Mouse (Mus musculus): Measurements from ENCODE around the gene Vamp1. TPM values are rescaled to one million over a fixed set of nuclear protein-coding genes. Genes with fewer than 3 reads are reported as not detected.
A peak's percentile ranks its signal among the peaks of the same experiment; 100 is the strongest.
"Not testable (repeated sequence)": the region's sequence is repeated elsewhere in the genome, so short reads cannot be mapped to it uniquely, and the experiment has no call there.

Gene Vamp1
- polyA plus RNA-seq, 1 experiment from 2014 or later: 5.5 TPM

DNA sequence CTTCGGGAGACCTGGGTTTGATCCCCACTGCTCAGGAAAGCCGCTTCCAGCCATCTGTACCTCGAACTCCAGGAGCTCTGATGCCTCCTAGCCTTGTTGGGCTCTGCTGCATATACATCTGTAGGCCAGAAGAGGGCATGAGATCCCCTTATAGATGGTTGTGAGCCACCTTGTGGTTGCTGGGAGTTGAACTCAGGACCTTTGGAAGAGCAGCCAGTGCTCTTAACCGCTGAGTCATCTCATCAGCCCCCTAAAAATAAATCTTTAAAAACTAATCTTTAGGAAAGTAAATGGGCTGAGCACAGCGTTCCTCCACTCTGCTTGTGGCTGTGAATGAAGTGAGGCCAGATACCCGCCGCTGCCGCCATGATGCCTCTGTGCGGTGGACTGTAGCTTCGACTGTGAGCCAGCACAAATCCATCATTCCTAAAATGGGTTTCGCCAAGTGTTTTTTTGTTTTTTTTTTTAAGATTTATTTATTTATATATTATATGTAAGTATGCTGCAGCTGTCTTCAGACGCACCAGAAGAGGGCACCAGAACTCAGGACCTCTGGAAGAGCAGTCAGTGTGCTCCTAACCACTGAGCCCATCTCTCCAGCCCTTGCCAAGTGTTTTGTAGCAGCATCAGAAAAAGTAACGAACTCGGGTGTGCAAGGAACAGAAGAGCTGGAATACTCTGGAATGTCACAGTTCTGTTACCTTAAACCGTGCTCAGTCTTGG is 59.7 kb downstream of the Vamp1 start:
- Histone ChIP-seq H3K27me3 (ENCODE audit: control insufficient read depth, insufficient read depth, low read length) (no peaks in the 10 kb centered on the region), H3K4me2 (ENCODE audit: low read length) (no peak overlapping the region), H3K4me1 (ENCODE audit: control insufficient read depth, insufficient read depth, low read length) (no peaks in the 10 kb centered on the region), H3K9ac (replicated peaks; ENCODE audit: low read length) (no peak overlapping the region), H3K27ac (replicated peaks; ENCODE audit: low read depth, low read length) (no peak overlapping the region), H3K9me3 (ENCODE audit: control insufficient read depth, low read length) (no peaks in the 10 kb centered on the region), H3K36me3 (ENCODE audit: control insufficient read depth, insufficient read depth, low read length) (no peaks in the 10 kb centered on the region), H3K4me3 (replicated peaks; ENCODE audit: low read depth, low read length) (no peak overlapping the region)
- no peak for ATAC-seq (ENCODE audit: low FRiP score, low TSS enrichment)
- 66% methylated on average over 15 of the region's 15 CpGs for WGBS
- peak; percentile 65 for DNase-seq

DNA sequence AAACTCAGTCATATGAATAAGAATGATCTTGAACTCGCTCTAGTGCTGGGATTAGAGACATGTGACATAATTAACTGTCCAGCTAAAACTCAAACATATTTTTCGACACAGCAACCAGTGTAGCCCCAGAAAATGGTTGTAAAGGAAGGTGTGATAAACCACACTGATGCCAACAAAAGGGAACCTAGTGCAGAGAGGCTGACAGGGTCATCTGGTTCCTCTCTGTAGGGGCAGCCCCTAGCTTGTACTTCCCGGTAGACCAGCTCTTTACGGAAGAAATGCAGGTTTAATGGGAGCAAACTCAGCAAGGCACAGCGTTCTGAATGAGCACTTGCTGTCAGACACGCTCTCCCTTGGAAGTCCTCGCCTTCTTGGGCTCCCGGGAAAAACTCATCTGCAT is 64.4 kb downstream of the Vamp1 start:
- DNase-seq (no peak), ATAC-seq (ENCODE audit: low FRiP score, low TSS enrichment) (no peak)
- 67% methylated on average over 8 of the region's 8 CpGs for WGBS
- Histone ChIP-seq H3K9ac (replicated peaks; ENCODE audit: low read length) (no peak overlapping the region), H3K4me1 (ENCODE audit: control insufficient read depth, insufficient read depth, low read length) (no peaks in the 10 kb centered on the region), H3K9me3 (ENCODE audit: control insufficient read depth, low read length) (no peaks in the 10 kb centered on the region), H3K27ac (replicated peaks; ENCODE audit: low read depth, low read length) (no peak overlapping the region), H3K36me3 (ENCODE audit: control insufficient read depth, insufficient read depth, low read length) (no peaks in the 10 kb centered on the region), H3K27me3 (ENCODE audit: control insufficient read depth, insufficient read depth, low read length) (no peaks in the 10 kb centered on the region), H3K4me3 (replicated peaks; ENCODE audit: low read depth, low read length) (no peak overlapping the region), H3K4me2 (ENCODE audit: low read length) (no peak overlapping the region)

DNA sequence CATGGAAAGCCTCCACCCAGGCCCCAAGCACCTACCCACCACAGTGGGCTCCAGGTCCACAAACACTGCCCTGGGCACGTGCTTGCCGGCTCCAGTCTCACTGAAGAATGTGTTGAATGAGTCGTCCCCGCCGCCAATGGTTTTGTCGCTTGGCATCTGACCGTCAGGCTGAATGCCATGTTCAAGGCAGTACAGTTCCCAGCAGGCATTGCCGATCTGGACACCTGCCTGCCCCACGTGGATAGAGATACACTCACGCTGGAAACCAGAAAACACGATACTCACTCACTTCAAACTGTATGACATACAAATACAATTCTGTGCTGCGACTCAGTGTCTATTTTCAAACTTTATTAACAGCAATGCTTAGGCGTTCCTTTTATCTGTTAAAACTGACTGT is 67.4 kb downstream of the Vamp1 start:
- 92% methylated on average over 13 of the region's 13 CpGs for WGBS
- ATAC-seq (ENCODE audit: low FRiP score, low TSS enrichment); DNase-seq; H3K27me3 ChIP-seq (ENCODE audit: control insufficient read depth, insufficient read depth, low read length); H3K4me2 ChIP-seq (ENCODE audit: low read length); H3K9me3 ChIP-seq (ENCODE audit: control insufficient read depth, low read length); H3K36me3 ChIP-seq (ENCODE audit: control insufficient read depth, insufficient read depth, low read length); H3K27ac ChIP-seq (replicated peaks; ENCODE audit: low read depth, low read length); H3K4me3 ChIP-seq (replicated peaks; ENCODE audit: low read depth, low read length); H3K4me1 ChIP-seq (ENCODE audit: control insufficient read depth, insufficient read depth, low read length); H3K9ac ChIP-seq (replicated peaks; ENCODE audit: low read length): not testable (repeated sequence)

DNA sequence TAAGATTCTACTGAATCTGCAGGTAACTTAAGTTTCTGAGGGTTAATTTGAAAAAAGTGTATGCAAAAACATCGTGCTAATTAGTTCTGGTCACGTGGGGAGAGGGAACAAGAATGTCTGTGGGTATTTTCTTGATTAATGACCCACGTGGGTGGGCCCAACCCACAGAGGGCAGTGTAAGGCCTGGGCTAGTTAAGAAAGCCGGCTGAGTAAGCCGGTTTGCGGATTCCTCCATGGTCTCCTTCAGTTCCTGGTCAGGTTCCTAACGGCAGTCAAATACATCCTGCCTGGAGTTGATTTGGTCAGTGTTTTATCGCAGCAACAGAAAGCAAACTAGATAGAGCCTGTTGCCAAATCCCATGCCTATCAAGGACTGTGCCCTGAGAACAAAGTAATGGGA is 68.9 kb downstream of the Vamp1 start:
- no peaks in the 10 kb centered on the region for H3K9me3 ChIP-seq (ENCODE audit: control insufficient read depth, low read length)
- H3K4me3 ChIP-seq (replicated peaks; ENCODE audit: low read depth, low read length): no peak overlapping the region
- H3K27me3 ChIP-seq (ENCODE audit: control insufficient read depth, insufficient read depth, low read length): no peaks in the 10 kb centered on the region
- ATAC-seq (ENCODE audit: low FRiP score, low TSS enrichment): no peak
- H3K4me1 ChIP-seq (ENCODE audit: control insufficient read depth, insufficient read depth, low read length): no peaks in the 10 kb centered on the region
- H3K27ac ChIP-seq (replicated peaks; ENCODE audit: low read depth, low read length): no peak overlapping the region
- 72% methylated on average over 8 of the region's 8 CpGs for WGBS
- no peak overlapping the region for H3K9ac ChIP-seq (replicated peaks; ENCODE audit: low read length)
- H3K36me3 ChIP-seq (ENCODE audit: control insufficient read depth, insufficient read depth, low read length): no peaks in the 10 kb centered on the region
- H3K4me2 ChIP-seq (ENCODE audit: low read length): no peak overlapping the region
- DNase-seq: no peak

DNA sequence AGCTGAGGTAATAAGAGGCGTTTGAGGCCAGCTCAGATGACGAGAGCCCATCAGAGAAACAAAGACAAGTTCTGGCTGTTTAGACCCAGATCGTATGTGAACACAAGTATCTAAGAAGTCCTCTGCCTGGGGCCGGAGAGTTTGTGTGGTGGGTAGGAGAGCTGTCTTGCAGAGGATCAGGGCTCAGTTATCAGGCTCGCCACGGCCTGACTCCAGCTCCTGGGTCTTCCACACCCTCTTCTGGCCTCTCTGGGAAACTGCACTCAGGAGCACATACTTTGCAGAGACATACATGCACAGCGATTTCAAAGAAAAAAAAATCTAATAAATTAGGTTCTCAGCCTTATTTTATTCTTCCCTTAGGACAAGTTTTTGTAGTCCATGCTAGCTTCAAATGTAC is 69.4 kb downstream of the Vamp1 start:
- DNase-seq (no peak), ATAC-seq (ENCODE audit: low FRiP score, low TSS enrichment) (no peak)
- H3K36me3 ChIP-seq (ENCODE audit: control insufficient read depth, insufficient read depth, low read length): no peaks in the 10 kb centered on the region
- H3K27ac ChIP-seq (replicated peaks; ENCODE audit: low read depth, low read length): no peak overlapping the region
- 94% methylated on average over 7 of the region's 7 CpGs for WGBS
- no peaks in the 10 kb centered on the region for H3K27me3 ChIP-seq (ENCODE audit: control insufficient read depth, insufficient read depth, low read length)
- H3K9me3 ChIP-seq (ENCODE audit: control insufficient read depth, low read length): no peaks in the 10 kb centered on the region
- no peak overlapping the region for H3K4me3 ChIP-seq (replicated peaks; ENCODE audit: low read depth, low read length)
- H3K9ac ChIP-seq (replicated peaks; ENCODE audit: low read length): no peak overlapping the region
- H3K4me1 ChIP-seq (ENCODE audit: control insufficient read depth, insufficient read depth, low read length): no peaks in the 10 kb centered on the region
- H3K4me2 ChIP-seq (ENCODE audit: low read length): no peak overlapping the region

DNA sequence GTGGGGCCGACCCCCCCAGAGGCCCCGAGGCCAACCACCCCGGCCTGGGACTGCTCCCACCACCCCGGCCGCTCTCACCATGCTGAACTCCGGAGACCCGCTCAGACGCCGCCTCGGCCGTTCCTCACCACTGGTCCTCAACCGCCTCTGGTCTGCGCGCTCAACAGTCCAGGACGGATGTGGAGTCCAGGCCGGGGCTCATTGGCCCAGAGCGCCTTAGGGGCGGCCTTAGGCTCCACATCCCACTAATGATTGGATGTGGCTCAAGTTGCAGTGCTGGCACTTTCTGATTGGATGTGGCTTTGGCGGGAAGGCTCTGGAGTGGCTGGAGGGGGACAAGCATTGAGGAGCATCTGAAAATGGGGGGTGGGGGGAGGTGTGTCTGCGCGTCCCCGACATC is 70.5 kb downstream of the Vamp1 start, which contains the start of gene Tuba3a:
Tuba3a (minus strand) TSS at position 153 of the 400 bp plus-strand sequence.
- ATAC-seq (ENCODE audit: low FRiP score, low TSS enrichment) (no peak), DNase-seq (no peak)
- H3K27ac ChIP-seq (replicated peaks; ENCODE audit: low read depth, low read length): no peak within 1 kb of the TSS
- no peaks in the 10 kb centered on the region for H3K4me1 ChIP-seq (ENCODE audit: control insufficient read depth, insufficient read depth, low read length)
- H3K9me3 ChIP-seq (ENCODE audit: control insufficient read depth, low read length): no peaks in the 10 kb centered on the region
- WGBS: 94% methylated on average over 22 of the region's 22 CpGs
- H3K36me3 ChIP-seq (ENCODE audit: control insufficient read depth, insufficient read depth, low read length): no peaks in the 10 kb centered on the region
- H3K4me3 ChIP-seq (replicated peaks; ENCODE audit: low read depth, low read length): no peak within 1 kb of the TSS
- H3K9ac ChIP-seq (replicated peaks; ENCODE audit: low read length): no peak within 1 kb of the TSS
- no peaks in the 10 kb centered on the region for H3K27me3 ChIP-seq (ENCODE audit: control insufficient read depth, insufficient read depth, low read length)
- H3K4me2 ChIP-seq (ENCODE audit: low read length): no peak within 1 kb of the TSS

DNA sequence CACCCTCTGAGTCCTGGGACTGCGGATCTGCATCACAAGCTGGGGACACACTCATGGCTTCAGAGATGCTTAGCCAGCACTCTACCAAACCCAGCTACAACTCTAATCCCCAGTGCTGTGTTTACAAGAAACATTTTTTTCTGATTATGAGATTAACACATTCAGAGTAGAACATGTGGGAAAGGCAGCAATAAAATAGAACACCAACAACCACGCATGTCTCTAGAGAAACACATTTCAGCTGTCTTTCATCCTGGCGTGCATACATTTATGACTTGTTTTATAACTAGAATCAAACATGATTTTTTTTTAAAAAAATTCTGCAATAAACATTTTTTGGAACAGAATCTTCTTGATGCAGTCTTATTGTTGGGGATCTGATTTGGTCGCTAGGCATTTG is 71.6 kb downstream of the Vamp1 start:
- no peaks in the 10 kb centered on the region for H3K27me3 ChIP-seq (ENCODE audit: control insufficient read depth, insufficient read depth, low read length)
- WGBS: 90% methylated on average over 4 of the region's 4 CpGs
- no peaks in the 10 kb centered on the region for H3K36me3 ChIP-seq (ENCODE audit: control insufficient read depth, insufficient read depth, low read length)
- DNase-seq (no peak), ATAC-seq (ENCODE audit: low FRiP score, low TSS enrichment) (no peak)
- no peak overlapping the region for H3K4me3 ChIP-seq (replicated peaks; ENCODE audit: low read depth, low read length)
- no peak overlapping the region for H3K27ac ChIP-seq (replicated peaks; ENCODE audit: low read depth, low read length)
- H3K9ac ChIP-seq (replicated peaks; ENCODE audit: low read length): no peak overlapping the region
- H3K9me3 ChIP-seq (ENCODE audit: control insufficient read depth, low read length): no peaks in the 10 kb centered on the region
- no peak overlapping the region for H3K4me2 ChIP-seq (ENCODE audit: low read length)
- no peaks in the 10 kb centered on the region for H3K4me1 ChIP-seq (ENCODE audit: control insufficient read depth, insufficient read depth, low read length)

DNA sequence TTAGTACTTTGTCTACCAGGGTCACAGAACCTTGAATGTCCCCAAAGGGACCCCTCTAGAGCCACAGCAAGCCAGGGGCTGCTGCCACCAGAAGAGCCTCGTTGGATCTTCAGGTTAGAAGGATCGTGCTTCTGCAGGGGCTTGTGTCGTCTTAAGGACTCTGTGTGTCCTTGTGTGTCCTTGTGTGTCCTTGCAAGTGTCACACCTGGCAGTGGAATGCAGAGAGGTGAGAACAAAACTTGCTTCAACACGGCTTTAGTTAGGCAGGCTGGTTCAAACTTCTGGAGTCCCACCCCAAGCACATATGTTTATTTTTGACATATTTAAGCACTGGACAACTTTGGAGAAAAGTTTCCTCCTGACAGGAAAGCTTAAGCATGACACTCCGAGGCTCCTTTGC is 73.4 kb downstream of the Vamp1 start:
- Histone ChIP-seq H3K9me3 (ENCODE audit: control insufficient read depth, low read length) (no peaks in the 10 kb centered on the region), H3K36me3 (ENCODE audit: control insufficient read depth, insufficient read depth, low read length) (no peaks in the 10 kb centered on the region), H3K27ac (replicated peaks; ENCODE audit: low read depth, low read length) (no peak overlapping the region), H3K4me2 (ENCODE audit: low read length) (no peak overlapping the region), H3K27me3 (ENCODE audit: control insufficient read depth, insufficient read depth, low read length) (no peaks in the 10 kb centered on the region), H3K4me1 (ENCODE audit: control insufficient read depth, insufficient read depth, low read length) (no peaks in the 10 kb centered on the region), H3K4me3 (replicated peaks; ENCODE audit: low read depth, low read length) (no peak overlapping the region), H3K9ac (replicated peaks; ENCODE audit: low read length) (no peak overlapping the region)
- ATAC-seq (ENCODE audit: low FRiP score, low TSS enrichment): no peak
- WGBS: 85% methylated on average over 5 of the region's 5 CpGs
- DNase-seq: no peak

DNA sequence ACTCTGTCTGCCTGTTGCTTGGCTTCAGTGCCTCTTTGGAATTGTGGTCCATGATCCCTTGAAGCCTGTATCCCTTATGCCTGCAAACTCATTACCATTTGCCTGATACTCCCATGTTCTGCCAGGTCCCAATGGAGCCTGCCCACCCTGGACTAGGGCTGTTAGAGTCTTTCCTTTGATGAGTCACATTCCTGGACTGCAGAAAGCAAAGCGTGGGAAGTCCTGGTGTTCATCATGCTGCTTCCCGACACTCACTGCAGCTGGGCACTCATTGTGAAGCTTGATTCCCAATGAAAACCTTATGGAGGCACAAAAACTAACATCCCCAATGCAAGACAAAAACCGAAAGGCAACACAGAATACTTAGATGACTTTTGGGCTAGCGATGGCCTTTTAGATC is 76.0 kb downstream of the Vamp1 start:
- H3K27me3 ChIP-seq (ENCODE audit: control insufficient read depth, insufficient read depth, low read length): no peaks in the 10 kb centered on the region
- H3K36me3 ChIP-seq (ENCODE audit: control insufficient read depth, insufficient read depth, low read length): no peaks in the 10 kb centered on the region
- H3K27ac ChIP-seq (replicated peaks; ENCODE audit: low read depth, low read length): no peak overlapping the region
- H3K4me3 ChIP-seq (replicated peaks; ENCODE audit: low read depth, low read length): no peak overlapping the region
- WGBS: 87% methylated on average over 4 of the region's 4 CpGs
- no peak overlapping the region for H3K4me2 ChIP-seq (ENCODE audit: low read length)
- ATAC-seq (ENCODE audit: low FRiP score, low TSS enrichment): no peak
- no peaks in the 10 kb centered on the region for H3K4me1 ChIP-seq (ENCODE audit: control insufficient read depth, insufficient read depth, low read length)
- H3K9me3 ChIP-seq (ENCODE audit: control insufficient read depth, low read length): no peaks in the 10 kb centered on the region
- no peak overlapping the region for H3K9ac ChIP-seq (replicated peaks; ENCODE audit: low read length)
- no peak for DNase-seq

Measured in midbrain, embryonic 14.5 days (tissue).